ENCODE assay signal across 19 mouse cellular contexts in the genomic region with DNA sequence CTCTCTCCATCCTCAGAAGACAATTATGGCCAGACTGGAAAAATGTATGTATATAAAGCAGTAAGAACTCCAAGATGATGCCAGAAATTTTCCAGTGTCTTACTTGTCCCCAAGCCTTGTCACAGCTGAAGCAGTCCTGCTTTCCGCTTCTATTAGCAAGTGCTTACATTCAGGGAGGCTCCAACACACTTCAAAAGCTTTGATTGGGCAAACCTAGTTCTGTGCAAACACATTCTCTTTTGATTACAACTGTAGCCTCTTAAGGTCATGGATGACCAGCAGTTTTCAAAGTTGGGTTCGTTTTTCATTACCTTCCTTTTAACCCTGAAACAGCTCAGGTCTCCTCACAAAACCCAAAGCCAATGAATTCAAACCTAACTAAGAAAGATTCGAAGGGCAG.
"Had no signal": no experiment of that assay in that cellular context is flagged by ENCODE, and none has a peak within 500 bp of the region (broad histone marks: within the 10 kb centered on the region; RNA-seq: fewer than 3 reads in every experiment).

No protein-coding gene starts in this region.

- H3K4me1 ChIP-seq: lung, embryonic 15.5 days; neural tube, embryonic 15.5 days; stomach, embryonic 15.5 days had no signal

- H3K9ac ChIP-seq: liver, embryonic 14.5 days; lung, embryonic 15.5 days; midbrain, embryonic 12.5 days; neural tube, embryonic 13.5 days; neural tube, embryonic 15.5 days; stomach, embryonic 15.5 days had no signal

- H3K4me2 ChIP-seq: lung, embryonic 15.5 days; midbrain, embryonic 12.5 days; neural tube, embryonic 13.5 days; neural tube, embryonic 15.5 days; stomach, embryonic 15.5 days had no signal

- ATAC-seq: midbrain, embryonic 16.5 days had no signal

- H3K27me3 ChIP-seq: lung, embryonic 15.5 days; midbrain, embryonic 12.5 days; neural tube, embryonic 13.5 days; neural tube, embryonic 15.5 days; stomach, embryonic 15.5 days had no signal

- DNase-seq: lung, postnatal 10 days; midbrain, embryonic 14.5 days; retina, postnatal 1 day; right cerebral cortex, adult 18-20 months; right cerebral cortex, postnatal 25 days; right cerebral cortex, postnatal 4 days; thymus, adult 2 months; thymus, postnatal 25 days; thymus, postnatal 4 days had no signal

- H3K9me3 ChIP-seq: lung, embryonic 15.5 days; midbrain, embryonic 10.5 days; midbrain, embryonic 12.5 days; neural tube, embryonic 13.5 days; neural tube, embryonic 15.5 days; stomach, embryonic 15.5 days had no signal

- H3K36me3 ChIP-seq: lung, embryonic 15.5 days; neural tube, embryonic 13.5 days; neural tube, embryonic 15.5 days; stomach, embryonic 15.5 days had no signal

- H3K27ac ChIP-seq: liver, embryonic 14.5 days; lung, embryonic 15.5 days; midbrain, embryonic 10.5 days; midbrain, embryonic 12.5 days; neural tube, embryonic 13.5 days; neural tube, embryonic 15.5 days; stomach, embryonic 15.5 days; stomach, postnatal 0 days had no signal

- H3K4me3 ChIP-seq: lung, embryonic 15.5 days; midbrain, embryonic 10.5 days; midbrain, embryonic 12.5 days; myocyte; neural tube, embryonic 13.5 days; neural tube, embryonic 15.5 days; stomach, embryonic 15.5 days had no signal
